Mouse (Mus musculus) stomach, embryonic 15.5 days (tissue): Measurements from ENCODE around the gene Plcl2. TPM values are rescaled to one million over a fixed set of nuclear protein-coding genes. Genes with fewer than 3 reads are reported as not detected.
"Not testable (repeated sequence)": the region's sequence is repeated elsewhere in the genome, so short reads cannot be mapped to it uniquely, and the experiment has no call there.

Source experiments
- ATAC-seq: fragments of 200-750 bp; cut with Nextera tagmentation; 2 replicates; pipeline ENCODE4 v1.8.0; 2017; ENCODE audit warnings: low read depth, moderate number of reproducible peaks, moderate TSS enrichment; ENCODE audit not compliant: insufficient read depth, low FRiP score
- H3K27ac ChIP-seq: fragments of 300-500 bp; sonication (generic); 2 replicates; pipeline ENCODE4 v1.5.1; 2015; ENCODE audit warnings: mild to moderate bottlenecking, inconsistent platforms
- H3K27me3 ChIP-seq: fragments of 300-500 bp; sonication (generic); replicated peaks from 2 replicates; pipeline ENCODE4 v1.6.1; 2015; ENCODE audit warnings: inconsistent platforms
- H3K36me3 ChIP-seq: fragments of 300-500 bp; sonication (generic); 2 replicates; pipeline ENCODE4 v1.6.1; 2015; ENCODE audit warnings: inconsistent platforms
- H3K4me1 ChIP-seq: fragments of 300-500 bp; sonication (generic); 2 replicates; pipeline ENCODE4 v1.6.1; 2015; ENCODE audit warnings: inconsistent platforms
- H3K4me2 ChIP-seq: fragments of 300-500 bp; sonication (generic); 2 replicates; pipeline ENCODE4 v1.6.1; 2015; ENCODE audit warnings: mild to moderate bottlenecking, inconsistent platforms
- H3K4me3 ChIP-seq: fragments of 300-500 bp; sonication (generic); replicated peaks from 2 replicates; pipeline ENCODE4 v1.5.1; 2015; ENCODE audit warnings: inconsistent platforms
- H3K9ac ChIP-seq: fragments of 300-500 bp; sonication (generic); 2 replicates; pipeline ENCODE4 v1.6.1; 2015; ENCODE audit warnings: inconsistent platforms
- H3K9me3 ChIP-seq: fragments of 300-500 bp; sonication (generic); 2 replicates; pipeline ENCODE4 v1.6.1; 2016; ENCODE audit warnings: inconsistent platforms
- WGBS: fragments of 180-500 bp; shearing (Covaris S2); methylation state at CpG from one replicate; pipeline ENCODE4 v1.1.7; 2015; 5-methylcytosine and 5-hydroxymethylcytosine counted together
- polyA plus RNA-seq: library from polyadenylated mRNA; unstranded; fragments of >200 nt; fragmentation: Nextera tagmentation; extraction: Ambion mirVana; gene quantifications from 2 replicates; pipeline ENCODE4 v1.2.1, GENCODE M21; 2015

The Plcl2 gene
- polyA plus RNA-seq, 1 experiment from 2014 or later: 3.7 TPM

- 82% methylated on average over 6 of the region's 6 CpGs for WGBS
- H3K4me1 ChIP-seq: no peaks in the 10 kb centered on the region
- H3K36me3 ChIP-seq: no peaks in the 10 kb centered on the region
- no peak overlapping the region for H3K4me3 ChIP-seq
- no peaks in the 10 kb centered on the region for H3K27me3 ChIP-seq
- ATAC-seq: no peak
- H3K9me3 ChIP-seq: no peaks in the 10 kb centered on the region
- no peak overlapping the region for H3K9ac ChIP-seq
- H3K4me2 ChIP-seq: no peak overlapping the region
- H3K27ac ChIP-seq: no peak overlapping the region
Measured at GRCm38 (mm10) chr17:50688135-50688534, 178.9 kb downstream of the Plcl2 start.

- H3K9ac ChIP-seq, H3K27me3 ChIP-seq, ATAC-seq, H3K36me3 ChIP-seq, H3K4me1 ChIP-seq, H3K9me3 ChIP-seq, H3K4me3 ChIP-seq, H3K27ac ChIP-seq: not testable (repeated sequence)
- WGBS: 3% methylated on average over 39 of the region's 39 CpGs
- peak overlapping the region; percentile 46 for H3K4me2 ChIP-seq
Measured at GRCm38 (mm10) chr17:50698410-50698809, 189.2 kb downstream of the Plcl2 start.

GRCm38 (mm10) chr17:50710497-50711222 is 201.5 kb downstream of the Plcl2 start:
- no peaks in the 10 kb centered on the region for H3K36me3 ChIP-seq
- H3K9me3 ChIP-seq: no peaks in the 10 kb centered on the region
- H3K27me3 ChIP-seq: no peaks in the 10 kb centered on the region
- no peaks in the 10 kb centered on the region for H3K4me1 ChIP-seq
- H3K27ac ChIP-seq: no peak overlapping the region
- no peak for ATAC-seq
- WGBS: 74% methylated on average over 7 of the region's 7 CpGs
- no peak overlapping the region for H3K4me2 ChIP-seq
- no peak overlapping the region for H3K9ac ChIP-seq
- no peak overlapping the region for H3K4me3 ChIP-seq

GRCm38 (mm10) chr17:50717586-50717985 is 208.4 kb downstream of the Plcl2 start:
- Histone ChIP-seq H3K4me1 (no peaks in the 10 kb centered on the region), H3K27me3 (no peaks in the 10 kb centered on the region), H3K9ac (no peak overlapping the region), H3K4me3 (no peak overlapping the region), H3K4me2 (no peak overlapping the region), H3K9me3 (no peaks in the 10 kb centered on the region), H3K27ac (no peak overlapping the region), H3K36me3 (no peaks in the 10 kb centered on the region)
- WGBS: 85% methylated on average over 5 of the region's 5 CpGs
- no peak for ATAC-seq

GRCm38 (mm10) chr17:50724376-50724775 is 215.2 kb downstream of the Plcl2 start:
- ATAC-seq: no peak
- H3K4me2 ChIP-seq: no peak overlapping the region
- no peaks in the 10 kb centered on the region for H3K9me3 ChIP-seq
- no peaks in the 10 kb centered on the region for H3K36me3 ChIP-seq
- 80% methylated on average over 2 of the region's 2 CpGs for WGBS
- no peak overlapping the region for H3K27ac ChIP-seq
- no peaks in the 10 kb centered on the region for H3K4me1 ChIP-seq
- H3K27me3 ChIP-seq: no peaks in the 10 kb centered on the region
- no peak overlapping the region for H3K4me3 ChIP-seq
- no peak overlapping the region for H3K9ac ChIP-seq

- no peaks in the 10 kb centered on the region for H3K27me3 ChIP-seq
- H3K4me1 ChIP-seq: no peaks in the 10 kb centered on the region
- H3K36me3 ChIP-seq: no peaks in the 10 kb centered on the region
- no peak overlapping the region for H3K27ac ChIP-seq
- no peak overlapping the region for H3K9ac ChIP-seq
- no peak for ATAC-seq
- no peak overlapping the region for H3K4me2 ChIP-seq
- WGBS: 69% methylated on average over 2 of the region's 2 CpGs
- no peaks in the 10 kb centered on the region for H3K9me3 ChIP-seq
- no peak overlapping the region for H3K4me3 ChIP-seq
Measured at GRCm38 (mm10) chr17:50726265-50726664, 217.1 kb downstream of the Plcl2 start.

- H3K27ac ChIP-seq: no peak overlapping the region
- no peak overlapping the region for H3K9ac ChIP-seq
- H3K4me2 ChIP-seq: no peak overlapping the region
- H3K4me1 ChIP-seq: no peaks in the 10 kb centered on the region
- no peaks in the 10 kb centered on the region for H3K9me3 ChIP-seq
- H3K36me3 ChIP-seq: no peaks in the 10 kb centered on the region
- ATAC-seq: no peak
- 90% methylated on average over 2 of the region's 2 CpGs for WGBS
- no peak overlapping the region for H3K4me3 ChIP-seq
- H3K27me3 ChIP-seq: no peaks in the 10 kb centered on the region
Measured at GRCm38 (mm10) chr17:50729031-50729430, 219.8 kb downstream of the Plcl2 start.

- H3K4me1 ChIP-seq: no peaks in the 10 kb centered on the region
- no peaks in the 10 kb centered on the region for H3K9me3 ChIP-seq
- no peaks in the 10 kb centered on the region for H3K36me3 ChIP-seq
- H3K27me3 ChIP-seq: no peaks in the 10 kb centered on the region
- H3K27ac ChIP-seq: no peak overlapping the region
- H3K9ac ChIP-seq: no peak overlapping the region
- 82% methylated on average over 6 of the region's 6 CpGs for WGBS
- H3K4me2 ChIP-seq: no peak overlapping the region
- no peak overlapping the region for H3K4me3 ChIP-seq
- ATAC-seq: no peak
Measured at GRCm38 (mm10) chr17:50729577-50729976, 220.4 kb downstream of the Plcl2 start.

- Histone ChIP-seq H3K36me3 (no peaks in the 10 kb centered on the region), H3K4me3 (no peak overlapping the region), H3K4me2 (no peak overlapping the region), H3K27me3 (no peaks in the 10 kb centered on the region), H3K4me1 (0 out of 2 replicates have a peak, but pooled peaks cover 2% of the 10 kb centered on the region), H3K9ac (no peak overlapping the region), H3K27ac (no peak overlapping the region), H3K9me3 (no peaks in the 10 kb centered on the region)
- ATAC-seq: no peak
- WGBS: 86% methylated on average over 2 of the region's 2 CpGs
Measured at GRCm38 (mm10) chr17:50730896-50731295, 221.7 kb downstream of the Plcl2 start.

- Histone ChIP-seq H3K27ac (no peak overlapping the region), H3K27me3 (no peaks in the 10 kb centered on the region), H3K4me3 (no peak overlapping the region), H3K36me3 (no peaks in the 10 kb centered on the region), H3K4me1 (0 out of 2 replicates have a peak, but pooled peaks cover 8% of the 10 kb centered on the region), H3K9ac (no peak overlapping the region), H3K9me3 (no peaks in the 10 kb centered on the region), H3K4me2 (no peak overlapping the region)
- ATAC-seq: no peak
- 94% methylated on average over 5 of the region's 5 CpGs for WGBS
Measured at GRCm38 (mm10) chr17:50731876-50732275, 222.7 kb downstream of the Plcl2 start.

- Histone ChIP-seq H3K27me3 (no peaks in the 10 kb centered on the region), H3K4me2 (no peak overlapping the region), H3K36me3 (no peaks in the 10 kb centered on the region), H3K27ac (no peak overlapping the region), H3K4me1 (0 out of 2 replicates have a peak, but pooled peaks cover 8% of the 10 kb centered on the region), H3K9ac (no peak overlapping the region), H3K9me3 (no peaks in the 10 kb centered on the region), H3K4me3 (no peak overlapping the region)
- no peak for ATAC-seq
- 84% methylated on average over 7 of the region's 7 CpGs for WGBS
Measured at GRCm38 (mm10) chr17:50733390-50733789, 224.2 kb downstream of the Plcl2 start.

- Histone ChIP-seq H3K4me2 (no peak overlapping the region), H3K9me3 (no peaks in the 10 kb centered on the region), H3K27me3 (no peaks in the 10 kb centered on the region), H3K27ac (no peak overlapping the region), H3K36me3 (no peaks in the 10 kb centered on the region), H3K4me1 (0 out of 2 replicates have a peak, but pooled peaks cover 8% of the 10 kb centered on the region), H3K9ac (no peak overlapping the region), H3K4me3 (no peak overlapping the region)
- 87% methylated on average over 6 of the region's 6 CpGs for WGBS
- ATAC-seq: no peak
Measured at GRCm38 (mm10) chr17:50734781-50735180, 225.6 kb downstream of the Plcl2 start.
